Mouse (Mus musculus) adrenal gland, adult 8-10 months (tissue): Measurements from ENCODE around the gene Chuk. TPM values are rescaled to one million over a fixed set of nuclear protein-coding genes. Genes with fewer than 3 reads are reported as not detected.

Experiments used
- DNase-seq: peaks from one replicate; pipeline ENCODE4 v3.0.0; 2022
- total RNA-seq, 4 experiments: library from RNA; stranded (reverse); gene quantifications; 2 replicates each; pipeline ENCODE4 v1.2.4; 2022

The Chuk gene
- total RNA-seq, 4 experiments from 2014 or later = 74.5 to 111 (median 93.4) TPM

DNA sequence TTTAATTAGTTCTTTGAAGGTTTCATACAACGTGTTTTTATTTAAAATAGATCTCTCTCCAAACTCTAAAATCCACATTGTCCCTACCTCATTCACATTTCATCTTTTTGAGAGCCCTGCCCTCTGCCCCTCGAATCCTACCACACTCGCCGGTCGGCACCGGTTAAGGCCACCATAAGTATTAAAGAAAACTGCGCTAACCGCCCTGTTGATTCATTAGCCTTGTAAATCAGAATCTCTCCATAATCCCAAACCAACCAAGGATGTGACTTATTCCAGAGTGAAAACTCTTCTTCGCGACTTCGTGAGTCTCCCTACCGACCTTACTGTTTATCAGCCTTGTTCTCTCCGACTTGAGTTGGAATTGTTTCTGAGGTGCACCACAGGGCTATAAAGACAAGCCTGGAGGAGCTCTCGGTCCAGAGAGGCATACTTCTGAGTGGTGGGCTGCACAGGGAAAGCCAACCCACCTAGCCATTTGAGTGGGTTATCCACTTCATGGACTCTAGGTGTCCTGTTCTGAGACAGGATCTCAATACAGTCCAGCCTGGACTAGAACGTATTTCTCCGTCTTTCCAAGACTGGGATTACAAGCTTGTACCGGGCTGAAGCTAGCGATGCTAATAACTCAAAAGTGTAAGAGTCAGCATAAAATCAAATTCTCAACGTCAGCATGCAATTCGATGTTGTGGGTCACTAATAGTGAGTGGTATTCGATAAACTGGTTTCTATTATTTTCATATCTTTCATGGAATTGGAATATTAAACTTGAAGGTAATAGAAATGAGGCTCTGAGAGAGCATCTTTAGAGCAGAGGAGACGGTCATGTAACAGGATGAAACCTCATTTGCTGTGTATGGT lies 611 bp upstream of the Chuk start:
- DNase-seq = no peak

GRCm38 (mm10) chr19:44104393-44104792 lies 2.9 kb downstream of the Chuk start:
- no peak for DNase-seq

- no peak for DNase-seq
Measured at GRCm38 (mm10) chr19:44103001-44103400, 4.3 kb downstream of the Chuk start.

GRCm38 (mm10) chr19:44100840-44101239 lies 6.4 kb downstream of the Chuk start:
- no peak for DNase-seq

GRCm38 (mm10) chr19:44086278-44086677 lies 21.0 kb downstream of the Chuk start:
- DNase-seq = no peak

GRCm38 (mm10) chr19:44080920-44081319 lies 26.4 kb downstream of the Chuk start:
- no peak for DNase-seq

GRCm38 (mm10) chr19:44080023-44080422 lies 27.3 kb downstream of the Chuk start:
- no peak for DNase-seq

- DNase-seq = no peak
Measured at GRCm38 (mm10) chr19:44077024-44077423, 30.3 kb downstream of the Chuk start.

DNA sequence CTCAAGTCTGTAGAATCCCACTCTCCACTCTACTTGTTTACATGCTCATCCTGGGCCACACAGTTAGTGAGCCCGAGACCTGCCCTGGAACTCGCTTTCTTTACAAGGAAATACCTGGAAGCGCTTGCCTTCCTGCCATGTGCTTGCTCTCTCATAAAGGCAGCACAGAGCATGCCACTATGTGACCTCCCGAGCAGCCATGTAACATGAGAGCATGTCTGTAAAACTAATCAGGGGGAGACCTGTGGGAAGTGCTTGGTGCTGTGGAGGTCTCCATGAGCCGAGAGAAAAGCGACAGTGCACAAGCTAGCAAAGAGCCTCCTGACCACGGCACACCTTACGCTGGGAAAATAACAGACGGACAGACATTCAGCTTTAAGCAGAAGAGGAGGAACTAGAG lies 30.8 kb downstream of the Chuk start:
- DNase-seq = no peak

- DNase-seq = no peak
Measured at GRCm38 (mm10) chr19:44074986-44075385, 32.3 kb downstream of the Chuk start.

DNA sequence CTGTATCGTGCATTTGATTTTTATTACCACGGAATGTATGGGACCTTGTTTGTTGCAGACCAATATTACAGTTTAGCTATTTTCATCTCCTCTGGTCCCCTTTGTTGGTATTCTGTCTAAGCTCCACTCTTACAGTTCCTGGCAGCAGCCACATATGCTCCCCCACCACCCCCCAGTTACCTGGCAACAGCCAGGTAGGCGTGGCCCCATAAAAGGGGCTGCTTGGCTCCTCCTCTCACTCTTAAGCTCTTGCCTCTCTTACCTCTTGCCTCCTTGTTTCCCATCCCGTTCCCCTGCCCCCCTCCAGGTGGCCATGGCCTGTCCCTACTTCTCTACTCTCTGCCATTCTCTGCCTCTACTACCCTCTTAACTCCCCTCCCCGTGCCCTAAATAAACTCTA lies 36.1 kb downstream of the Chuk start:
- no peak for DNase-seq

DNA sequence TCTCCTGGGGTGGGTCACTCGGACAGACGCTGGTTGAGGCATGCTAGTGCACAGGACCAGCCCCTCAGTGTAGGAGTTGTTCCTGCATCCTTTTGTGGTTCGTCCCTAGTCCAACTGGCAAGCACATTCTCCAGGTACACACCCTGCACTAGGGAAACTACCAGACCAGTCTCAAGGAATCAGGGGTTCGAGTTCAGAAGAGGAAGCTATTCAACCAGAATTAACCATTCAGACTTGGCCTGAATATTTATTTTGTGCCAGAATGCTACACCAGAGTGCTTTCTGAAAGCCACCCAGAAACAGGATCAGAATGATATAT lies 37.4 kb downstream of the Chuk start:
- no peak for DNase-seq

- peak; percentile 78 for DNase-seq
Measured at GRCm38 (mm10) chr19:44069121-44069913, 38.0 kb downstream of the Chuk start, which contains the start of gene Erlin1. Gene Erlin1 (minus strand): TSS chr19:44069785.

DNA sequence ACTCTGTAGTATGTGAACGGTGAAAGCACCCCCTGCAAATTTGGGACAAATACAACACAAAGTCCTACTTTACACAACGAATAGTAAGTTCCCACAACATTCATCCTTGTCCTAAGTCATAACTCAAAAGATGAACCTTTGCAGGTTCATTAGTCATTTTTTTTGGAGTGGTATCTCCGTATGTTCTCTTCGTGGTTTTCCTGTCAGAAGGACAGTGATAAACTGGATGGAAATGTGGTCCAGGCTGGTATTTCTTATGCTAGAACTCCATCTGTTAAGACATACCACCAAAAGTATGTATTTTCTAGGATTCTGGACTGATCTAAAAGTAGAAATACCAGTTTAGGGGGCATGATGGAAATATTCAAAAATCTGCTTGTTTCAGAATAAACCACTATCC lies 39.0 kb downstream of the Chuk start:
- no peak for DNase-seq

GRCm38 (mm10) chr19:44067323-44068049 lies 39.8 kb downstream of the Chuk start:
- no peak for DNase-seq

DNA sequence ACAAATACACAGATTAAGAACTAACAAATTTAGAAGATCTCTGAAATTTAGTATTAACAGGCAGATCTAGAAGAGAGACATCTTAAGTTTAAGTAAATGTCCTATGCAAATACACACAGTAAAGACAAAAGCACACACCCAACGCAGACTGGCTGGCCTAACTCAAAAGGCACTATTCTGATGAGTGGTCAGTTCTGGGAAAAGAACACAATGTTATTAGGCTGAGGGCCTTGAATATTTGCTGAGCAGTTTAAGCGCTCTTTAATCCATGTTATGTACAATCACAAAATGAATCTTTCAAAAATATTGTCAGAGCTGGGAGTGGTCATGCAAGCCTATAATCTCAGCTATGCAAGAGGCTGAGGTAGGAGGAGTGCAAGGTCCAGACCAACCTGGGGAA lies 42.5 kb downstream of the Chuk start:
- DNase-seq = no peak

- no peak for DNase-seq
Measured at GRCm38 (mm10) chr19:44063773-44064172, 43.5 kb downstream of the Chuk start.

GRCm38 (mm10) chr19:44060226-44060625 lies 47.1 kb downstream of the Chuk start:
- DNase-seq = no peak

GRCm38 (mm10) chr19:44055173-44055826 lies 52.0 kb downstream of the Chuk start:
- DNase-seq = no peak

DNA sequence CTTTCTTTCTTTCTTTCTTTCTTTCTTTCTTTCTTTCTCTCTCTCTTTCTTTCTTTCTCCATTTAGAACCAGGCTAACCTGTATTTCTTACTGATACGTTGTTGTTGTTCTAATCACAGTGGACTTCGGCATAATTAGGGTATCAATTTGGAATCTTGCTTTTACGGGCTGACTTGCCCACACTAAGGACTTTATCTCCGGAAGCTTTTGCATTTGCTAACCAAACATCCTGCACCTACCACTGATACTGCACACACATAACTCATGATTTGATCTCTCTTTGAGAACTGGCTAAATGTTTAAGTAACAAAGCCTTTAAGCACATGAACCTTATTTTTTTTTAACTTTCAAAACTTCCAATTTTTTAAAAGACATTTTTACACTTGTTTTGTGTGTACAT lies 56.9 kb downstream of the Chuk start:
- DNase-seq = no peak

DNA sequence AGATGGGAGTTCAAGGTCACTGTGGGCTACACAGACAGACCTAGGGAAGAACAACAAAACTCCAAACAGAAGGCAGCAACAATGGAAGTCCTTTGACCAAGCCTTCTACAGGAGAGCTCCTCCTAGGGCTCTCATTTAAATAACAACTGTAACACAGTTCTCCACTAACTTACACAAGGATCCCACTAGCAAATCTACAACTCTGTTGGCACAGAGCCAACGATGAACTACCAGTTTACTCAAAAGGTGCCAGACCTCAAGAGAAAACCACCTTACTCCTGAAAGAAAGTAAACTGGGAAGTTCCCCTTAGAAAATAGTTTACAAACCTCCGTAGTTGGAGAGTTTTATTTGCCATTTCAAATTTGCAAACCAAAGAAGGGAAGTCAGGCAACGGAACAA lies 58.0 kb downstream of the Chuk start:
- no peak for DNase-seq

DNA sequence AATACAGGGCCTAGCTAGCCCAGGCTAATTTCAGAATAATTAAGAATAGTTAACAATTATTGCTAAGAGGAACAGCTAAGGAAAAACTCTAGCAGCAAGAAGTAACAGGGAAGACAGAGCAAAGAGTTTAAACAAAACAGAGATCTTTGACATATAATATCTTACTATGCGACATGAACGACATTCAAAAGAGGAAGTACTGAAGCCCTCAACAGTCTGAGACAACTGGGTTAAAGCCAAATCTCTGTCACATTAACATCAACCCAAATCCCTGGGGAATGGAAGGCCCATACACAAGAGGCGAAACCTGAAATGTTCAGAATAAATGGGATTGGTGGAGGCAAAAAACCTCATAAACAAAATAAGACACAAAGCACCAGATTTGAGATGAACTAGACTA lies 61.4 kb downstream of the Chuk start:
- no peak for DNase-seq

- DNase-seq = no peak
Measured at GRCm38 (mm10) chr19:44042121-44042520, 65.2 kb downstream of the Chuk start.
